Mouse (Mus musculus): ENCODE measurements around the gene Gm281. TPM values are rescaled to one million over a fixed set of nuclear protein-coding genes. Genes with fewer than 3 reads are reported as not detected.

Gm281 gene
- polyA plus RNA-seq, 1 experiment from 2014 or later, result not detected

- H3K36me3 ChIP-seq, result no peaks in the 10 kb centered on the region
- H3K4me2 ChIP-seq, result no peak overlapping the region
- no peak for ATAC-seq (ENCODE audit: insufficient number of reproducible peaks, insufficient read depth, low FRiP score, low TSS enrichment, low read depth)
- no peaks in the 10 kb centered on the region for H3K4me1 ChIP-seq (replicated peaks)
- no peaks in the 10 kb centered on the region for H3K27me3 ChIP-seq
- WGBS, result 83% methylated on average over 3 of the region's 3 CpGs
- H3K9me3 ChIP-seq, result no peaks in the 10 kb centered on the region
- H3K9ac ChIP-seq (replicated peaks), result no peak overlapping the region
- H3K4me3 ChIP-seq (replicated peaks), result no peak overlapping the region
- no peak overlapping the region for H3K27ac ChIP-seq
Measured at GRCm38 (mm10) chr14:13812801-13813479, 101.3 kb downstream of the Gm281 start.

GRCm38 (mm10) chr14:13790446-13790845 is 123.8 kb downstream of the Gm281 start:
- no peak overlapping the region for H3K27ac ChIP-seq
- H3K9me3 ChIP-seq, result no peaks in the 10 kb centered on the region
- no peaks in the 10 kb centered on the region for H3K36me3 ChIP-seq
- ATAC-seq (ENCODE audit: insufficient number of reproducible peaks, insufficient read depth, low FRiP score, low TSS enrichment, low read depth), result no peak
- 29% methylated on average over 1 of the region's 1 CpGs for WGBS
- H3K4me3 ChIP-seq (replicated peaks), result no peak overlapping the region
- no peak overlapping the region for H3K9ac ChIP-seq (replicated peaks)
- H3K4me1 ChIP-seq (replicated peaks), result peaks cover 5% of the 10 kb centered on the region
- no peaks in the 10 kb centered on the region for H3K27me3 ChIP-seq
- no peak overlapping the region for H3K4me2 ChIP-seq

GRCm38 (mm10) chr14:13790001-13790400 is 124.3 kb downstream of the Gm281 start:
- Histone ChIP-seq H3K9ac (replicated peaks) (no peak overlapping the region), H3K27ac (no peak overlapping the region), H3K36me3 (no peaks in the 10 kb centered on the region), H3K4me3 (replicated peaks) (no peak overlapping the region), H3K27me3 (no peaks in the 10 kb centered on the region), H3K9me3 (no peaks in the 10 kb centered on the region), H3K4me1 (replicated peaks) (peaks cover 5% of the 10 kb centered on the region), H3K4me2 (no peak overlapping the region)
- no peak for ATAC-seq (ENCODE audit: insufficient number of reproducible peaks, insufficient read depth, low FRiP score, low TSS enrichment, low read depth)
- WGBS, result 15% methylated on average over 1 of the region's 1 CpGs

- Histone ChIP-seq H3K4me1 (replicated peaks) (no peaks in the 10 kb centered on the region), H3K4me2 (no peak overlapping the region), H3K4me3 (replicated peaks) (no peak overlapping the region), H3K27ac (no peak overlapping the region), H3K9me3 (no peaks in the 10 kb centered on the region), H3K36me3 (no peaks in the 10 kb centered on the region), H3K9ac (replicated peaks) (no peak overlapping the region), H3K27me3 (no peaks in the 10 kb centered on the region)
- no peak for ATAC-seq (ENCODE audit: insufficient number of reproducible peaks, insufficient read depth, low FRiP score, low TSS enrichment, low read depth)
- WGBS, result 71% methylated on average over 4 of the region's 4 CpGs
Measured at GRCm38 (mm10) chr14:13782970-13783369, 131.3 kb downstream of the Gm281 start.

- no peaks in the 10 kb centered on the region for H3K4me1 ChIP-seq (replicated peaks)
- H3K9ac ChIP-seq (replicated peaks), result no peak overlapping the region
- ATAC-seq (ENCODE audit: insufficient number of reproducible peaks, insufficient read depth, low FRiP score, low TSS enrichment, low read depth), result no peak
- no peak overlapping the region for H3K4me2 ChIP-seq
- H3K9me3 ChIP-seq, result no peaks in the 10 kb centered on the region
- no peaks in the 10 kb centered on the region for H3K27me3 ChIP-seq
- WGBS, result 44% methylated on average over 5 of the region's 6 CpGs
- no peaks in the 10 kb centered on the region for H3K36me3 ChIP-seq
- H3K4me3 ChIP-seq (replicated peaks), result no peak overlapping the region
- no peak overlapping the region for H3K27ac ChIP-seq
Measured at GRCm38 (mm10) chr14:13778383-13778782, 135.9 kb downstream of the Gm281 start.

GRCm38 (mm10) chr14:13771163-13771562 is 143.1 kb downstream of the Gm281 start:
- Histone ChIP-seq H3K27ac (peak overlapping the region; percentile 59), H3K9ac (replicated peaks) (no peak overlapping the region), H3K27me3 (no peaks in the 10 kb centered on the region), H3K9me3 (no peaks in the 10 kb centered on the region), H3K4me1 (replicated peaks) (peaks cover 13% of the 10 kb centered on the region), H3K4me3 (replicated peaks) (no peak overlapping the region), H3K36me3 (no peaks in the 10 kb centered on the region), H3K4me2 (no peak overlapping the region)
- 71% methylated on average over 2 of the region's 2 CpGs for WGBS
- no peak for ATAC-seq (ENCODE audit: insufficient number of reproducible peaks, insufficient read depth, low FRiP score, low TSS enrichment, low read depth)

- ATAC-seq (ENCODE audit: insufficient number of reproducible peaks, insufficient read depth, low FRiP score, low TSS enrichment, low read depth), result peak; percentile 90
- WGBS, result 6% methylated on average over 1 of the region's 1 CpGs
- peak overlapping the region; percentile 59 for H3K27ac ChIP-seq
Measured at GRCm38 (mm10) chr14:13770686-13771085, 143.6 kb downstream of the Gm281 start.

More at GRCm38 (mm10) chr14:13770686-13771085, 143.6 kb downstream of the Gm281 start:
- Histone ChIP-seq H3K27me3 (no peaks in the 10 kb centered on the region), H3K4me2 (no peak overlapping the region), H3K9me3 (no peaks in the 10 kb centered on the region), H3K4me1 (replicated peaks) (peaks cover 13% of the 10 kb centered on the region), H3K9ac (replicated peaks) (no peak overlapping the region), H3K4me3 (replicated peaks) (no peak overlapping the region), H3K36me3 (no peaks in the 10 kb centered on the region)

Small RNA genes within 50 kb of the gene (microRNA-seq; reads per million reads assigned to microRNA genes)
- gene Gm27506, result not detected

Other genes starting within 250 kb of the Gm281 start
- not detected in 2 replicates for gene Sntn, start 243.6 kb downstream of the Gm281 start, polyA plus RNA-seq (2016; fragmentation: Nextera tagmentation; extraction: Ambion mirVana)
- gene Atxn7, start 47.0 kb upstream of the Gm281 start, polyA plus RNA-seq (2016; fragmentation: Nextera tagmentation; extraction: Ambion mirVana), result 4.8 and 5.5 TPM in 2 replicates
- 228 and 236 TPM in 2 replicates for gene Thoc7, start 47.4 kb upstream of the Gm281 start, polyA plus RNA-seq (2016; fragmentation: Nextera tagmentation; extraction: Ambion mirVana)
- 275 TPM in 2 replicates for gene Psmd6, start 206.5 kb upstream of the Gm281 start, polyA plus RNA-seq (2016; fragmentation: Nextera tagmentation; extraction: Ambion mirVana)